Mouse (Mus musculus): Measurements from ENCODE around the gene Tmem120b.

Tmem120b gene

DNA sequence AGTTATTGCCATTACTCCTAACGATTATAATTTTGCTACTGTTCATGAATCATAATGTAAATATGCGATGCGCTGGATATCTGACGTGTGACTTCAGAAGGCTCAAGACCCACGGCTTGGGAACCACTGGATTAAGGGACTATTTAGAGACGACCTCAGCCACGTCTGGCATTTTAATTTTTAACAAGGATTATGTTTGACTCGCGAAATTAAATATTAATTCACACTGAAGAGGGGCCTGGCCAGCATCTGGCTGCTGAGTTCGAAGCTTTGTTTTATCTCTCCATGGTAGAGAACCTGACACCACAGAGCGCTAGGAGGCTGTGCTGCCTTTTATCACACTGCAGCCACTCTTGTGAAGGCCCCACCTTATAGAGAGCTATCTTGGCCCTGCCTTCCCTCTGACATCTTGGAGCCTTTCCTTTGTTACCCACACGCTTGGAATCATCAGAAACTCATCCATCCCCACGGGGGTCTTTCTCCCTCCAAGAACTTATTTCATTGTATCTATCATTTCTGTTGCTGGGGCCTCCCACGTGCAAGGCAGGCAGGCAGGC is 24.9 kb downstream of the Tmem120b start:
- no peak for DNase-seq

DNA sequence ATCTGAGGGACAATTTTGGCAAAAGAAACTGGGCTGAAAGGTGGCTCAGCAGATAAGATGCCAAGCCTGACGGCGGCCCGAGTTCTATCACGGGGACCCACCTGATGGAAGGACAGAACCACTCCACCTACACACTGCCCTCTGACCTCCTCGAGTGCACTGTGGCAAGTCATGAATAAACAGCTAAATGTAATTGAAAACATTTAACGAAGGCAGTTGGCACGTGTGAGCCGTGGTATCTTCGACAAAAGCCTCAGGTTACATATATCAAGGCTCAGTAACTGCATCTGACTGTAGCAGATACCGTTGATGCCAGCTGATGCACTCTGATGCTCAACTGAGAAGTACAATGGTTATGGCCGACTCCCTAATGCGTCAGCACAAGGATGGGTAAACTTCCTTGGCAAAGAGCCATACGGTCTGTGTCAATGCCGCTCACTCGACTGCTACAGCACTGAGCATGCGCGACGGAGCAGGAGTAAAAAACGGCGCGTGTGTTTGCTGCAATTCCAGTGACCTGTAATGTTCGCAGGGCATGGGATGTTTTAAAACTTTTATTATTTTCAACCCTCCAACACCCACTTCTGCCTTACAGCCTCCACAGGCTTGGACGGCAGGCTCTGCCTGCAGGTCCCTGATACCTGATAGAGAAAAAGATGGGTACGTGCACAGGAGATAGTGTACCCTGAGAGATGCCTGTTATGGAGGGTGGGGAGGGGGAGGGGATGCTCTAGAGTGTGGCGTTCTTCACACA is 26.2 kb downstream of the Tmem120b start:
- DNase-seq: no peak

DNA sequence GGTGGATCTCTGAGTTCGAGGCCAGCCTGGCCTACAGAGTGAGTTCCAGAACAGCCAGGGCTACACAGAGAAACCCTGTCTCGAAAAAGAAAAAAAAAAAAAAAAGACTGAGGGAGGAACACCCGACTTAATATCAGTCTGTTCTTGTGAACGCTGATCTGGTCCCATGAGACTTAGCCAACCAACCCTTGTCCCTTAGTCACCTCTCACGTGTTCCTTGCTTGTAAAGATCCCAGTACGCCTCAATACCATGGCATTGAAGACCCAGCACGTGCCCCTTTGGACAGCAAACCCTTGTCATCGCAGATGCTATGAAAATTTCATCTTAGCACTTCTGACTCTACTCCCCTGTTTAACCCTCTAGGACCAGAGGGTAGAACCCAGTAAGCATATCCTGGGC is 28.1 kb downstream of the Tmem120b start:
- DNase-seq: no peak

DNA sequence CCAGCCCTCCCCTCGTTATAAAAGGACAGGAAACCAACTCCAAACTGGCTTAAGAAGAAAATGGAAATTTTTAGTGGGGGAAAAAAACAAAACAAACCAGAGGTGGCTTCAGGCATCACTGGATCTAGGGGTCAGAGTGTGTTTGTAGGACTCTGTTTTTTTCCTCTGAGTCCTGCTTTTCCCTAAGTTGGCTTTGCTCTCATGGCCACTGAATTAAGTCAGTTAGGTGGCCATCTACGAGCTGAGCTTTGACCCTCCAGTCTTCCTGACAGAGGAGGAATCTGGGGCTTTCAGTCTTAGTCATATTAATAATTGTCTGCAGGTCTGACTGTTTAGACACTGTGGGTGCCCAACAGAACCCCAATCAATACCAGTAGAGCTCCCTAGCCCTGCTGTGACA is 30.3 kb downstream of the Tmem120b start:
- no peak for DNase-seq

DNA sequence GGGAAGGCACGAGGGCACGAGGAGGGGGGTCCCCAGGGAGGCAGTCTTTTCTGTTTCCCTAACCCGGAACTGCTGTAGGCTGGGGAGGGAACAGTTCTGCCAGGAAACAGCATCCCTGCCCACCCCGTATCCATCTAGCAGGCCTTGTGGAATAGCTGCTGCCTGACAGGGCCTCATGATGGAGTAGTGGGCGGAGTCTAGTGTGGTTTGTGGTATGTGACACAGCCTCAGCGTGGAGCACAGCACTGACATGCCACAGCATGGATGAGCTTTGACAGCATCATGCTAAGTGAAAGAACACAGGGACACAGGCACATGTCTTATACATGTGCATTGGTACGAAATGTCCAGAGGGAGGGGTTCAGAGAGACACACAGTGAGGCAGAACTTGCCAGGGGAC is 34.2 kb downstream of the Tmem120b start:
- no peak for DNase-seq

DNA sequence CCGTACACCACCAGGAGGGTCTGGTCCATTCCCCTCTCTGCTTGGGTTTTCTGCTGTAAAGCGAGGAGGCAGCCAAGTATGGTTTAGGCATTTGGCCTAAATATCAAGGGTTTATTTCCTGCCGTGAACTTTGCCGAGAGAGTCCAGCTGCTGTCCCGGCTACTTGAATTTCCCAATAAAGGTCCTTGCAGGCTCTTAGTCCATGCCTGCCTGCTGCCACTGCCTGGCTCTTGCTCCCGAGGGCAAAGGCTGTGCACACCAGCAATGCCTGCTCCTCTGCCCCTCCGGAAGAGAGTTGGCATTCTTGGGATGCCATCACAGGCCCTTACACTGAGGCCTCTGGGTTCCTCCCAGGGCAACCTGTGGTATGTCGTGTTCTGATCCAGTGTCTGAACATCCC is 35.3 kb downstream of the Tmem120b start:
- no peak for DNase-seq

DNA sequence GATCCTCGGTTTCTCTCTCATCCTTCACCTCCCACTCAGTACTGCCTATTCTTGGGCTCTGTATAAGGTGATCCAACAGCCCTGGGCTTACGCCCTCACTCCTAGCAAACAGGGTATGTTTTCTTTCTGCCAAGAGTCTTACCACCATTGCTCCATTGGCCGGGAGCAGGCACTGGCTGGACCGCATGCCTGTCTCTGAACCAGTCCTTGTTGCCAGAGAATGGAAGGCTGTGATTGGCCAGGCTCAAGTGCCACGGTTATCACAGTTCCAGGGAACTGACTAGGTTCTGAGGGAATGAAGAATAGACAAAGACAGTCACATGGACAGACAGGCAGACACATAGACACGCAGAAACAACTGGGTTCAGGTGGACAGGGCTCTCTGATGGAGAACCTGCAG is 36.6 kb downstream of the Tmem120b start:
- no peak for DNase-seq

DNA sequence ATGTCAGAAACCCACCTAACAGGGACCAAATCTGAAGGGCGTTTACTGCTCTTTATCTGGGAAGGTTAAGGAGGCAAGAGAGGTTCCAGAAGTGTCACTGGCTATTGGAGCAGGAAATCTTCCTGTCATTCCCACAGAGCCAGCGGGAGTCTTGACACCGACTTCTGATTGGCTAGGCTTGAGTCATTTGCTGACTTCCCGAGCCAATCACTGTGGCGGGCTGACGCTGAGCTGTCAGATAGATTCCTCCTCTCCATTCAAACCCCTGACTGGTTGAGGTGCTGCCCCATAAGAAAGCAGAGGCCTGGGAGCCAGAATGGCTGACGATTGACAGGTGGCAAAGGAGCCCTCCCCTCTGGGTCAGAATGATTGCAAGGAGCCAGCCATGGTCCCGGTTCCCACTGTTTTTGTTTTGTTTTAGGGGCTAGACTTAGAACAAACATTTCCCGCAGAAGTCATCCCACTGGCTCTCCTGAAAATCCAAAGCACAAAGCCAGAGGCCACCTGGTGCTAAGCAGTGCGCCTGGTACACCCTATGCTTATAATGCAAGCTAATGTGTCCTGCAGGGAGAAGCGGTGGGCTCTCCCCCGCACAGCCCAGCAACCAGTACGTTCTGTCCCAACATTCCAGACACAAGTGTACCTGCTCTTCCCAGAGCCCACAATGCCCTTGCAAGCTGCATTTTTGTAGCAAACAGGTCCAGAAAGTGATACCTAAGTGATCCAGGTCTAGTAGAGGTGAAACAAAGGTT is 41.4 kb downstream of the Tmem120b start:
- no peak for DNase-seq

DNA sequence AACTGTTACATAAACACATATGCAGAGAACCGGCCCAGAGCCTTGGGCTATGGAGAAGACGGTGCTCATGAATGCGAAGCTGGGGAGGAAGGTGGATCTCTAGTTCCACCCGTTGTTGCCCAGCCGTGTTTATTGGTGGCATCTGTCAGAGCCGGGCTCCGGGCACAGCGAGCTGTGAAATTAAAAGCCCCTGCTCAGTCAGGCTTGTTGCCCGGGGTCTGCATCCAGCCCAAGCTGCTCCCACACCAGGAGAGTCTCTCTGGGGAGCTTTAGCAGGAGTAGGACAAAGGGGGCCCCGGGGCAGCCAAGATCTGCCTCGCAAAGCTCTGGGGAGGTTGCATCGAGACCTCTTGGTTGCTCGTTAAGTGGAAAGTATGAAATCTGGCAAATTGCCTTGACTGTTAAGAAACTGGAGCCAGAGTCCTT is 42.1 kb downstream of the Tmem120b start:
- no peak for DNase-seq

DNA sequence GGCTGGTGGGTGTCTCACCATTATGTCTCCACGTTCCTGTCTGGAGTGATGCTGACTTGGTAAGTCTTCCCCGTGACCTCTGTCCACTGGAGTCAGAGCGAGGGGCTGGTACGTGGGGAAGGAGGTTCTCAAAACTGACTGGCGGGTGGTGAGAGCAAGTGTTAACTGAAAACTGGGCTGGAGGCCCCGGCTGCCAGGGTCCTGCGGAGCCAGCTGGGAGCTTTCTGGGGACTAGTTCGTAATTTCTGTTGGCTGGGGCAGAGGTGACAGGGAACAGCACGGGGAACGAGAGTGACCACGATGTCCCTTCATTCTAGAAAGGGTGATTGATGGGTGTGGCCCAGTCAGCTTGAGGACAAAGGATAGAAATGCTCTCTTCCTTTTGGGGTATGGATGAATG is 45.9 kb downstream of the Tmem120b start:
- no peak for DNase-seq

DNA sequence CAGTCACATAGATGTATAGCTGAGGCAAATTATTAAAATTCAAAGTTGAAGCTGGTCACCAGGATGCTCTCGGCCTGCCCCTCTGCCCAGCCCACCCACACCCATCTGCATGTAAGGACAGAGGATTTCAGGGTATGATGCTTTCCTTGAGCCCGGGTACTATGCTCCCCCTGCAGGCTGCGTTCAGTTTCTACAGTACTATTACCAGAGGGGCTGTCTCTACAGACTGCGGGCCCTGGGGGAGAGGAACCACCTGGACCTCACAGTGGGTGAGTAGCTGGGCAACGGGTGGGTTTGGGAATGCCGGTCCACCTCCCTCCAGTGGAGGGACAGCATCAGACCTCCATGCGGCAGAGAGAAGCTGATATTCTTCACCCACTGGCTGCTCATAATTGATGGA is 46.7 kb downstream of the Tmem120b start:
- DNase-seq: no peak

DNA sequence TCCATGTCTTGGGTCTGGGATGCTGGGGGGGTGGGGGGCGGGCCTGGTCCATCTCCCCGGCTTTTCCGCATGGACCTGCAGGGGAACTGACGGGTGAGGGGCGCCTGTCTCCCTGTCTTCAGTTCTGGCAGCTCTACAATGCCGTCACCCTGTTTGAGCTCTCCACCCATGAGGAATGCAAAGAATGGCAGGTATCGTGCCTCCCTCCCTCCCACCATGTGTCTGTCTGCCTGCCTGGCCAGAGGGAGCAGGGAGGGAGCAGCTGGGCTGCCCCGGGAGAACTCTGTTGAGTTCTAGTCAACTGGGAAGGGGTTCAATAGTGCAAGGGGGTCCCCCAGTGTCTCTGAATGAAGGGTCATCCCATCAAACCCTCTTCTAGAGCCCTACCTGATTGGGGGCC is 47.9 kb downstream of the Tmem120b start:
- DNase-seq: no peak

DNA sequence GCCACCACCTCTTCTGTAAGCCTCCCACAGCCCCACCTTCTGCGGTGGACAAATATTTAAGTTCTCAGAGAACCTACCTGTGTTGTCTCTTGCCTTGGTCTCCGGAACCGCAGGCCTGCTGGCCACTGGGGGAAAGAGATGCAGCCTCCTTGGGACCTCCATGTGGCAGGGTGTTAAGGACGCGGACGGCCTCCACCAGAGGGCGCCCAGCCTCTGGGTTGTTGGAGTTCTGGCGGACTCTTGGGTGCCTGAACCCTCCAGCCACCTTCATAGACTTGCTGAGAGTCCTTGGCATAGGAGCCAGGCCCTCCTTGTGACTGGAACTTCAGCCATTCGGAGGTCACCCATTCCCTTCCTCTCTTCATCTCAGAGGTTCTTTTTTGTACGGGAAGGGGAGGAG is 49.0 kb downstream of the Tmem120b start:
- DNase-seq: peak; percentile 75

DNA sequence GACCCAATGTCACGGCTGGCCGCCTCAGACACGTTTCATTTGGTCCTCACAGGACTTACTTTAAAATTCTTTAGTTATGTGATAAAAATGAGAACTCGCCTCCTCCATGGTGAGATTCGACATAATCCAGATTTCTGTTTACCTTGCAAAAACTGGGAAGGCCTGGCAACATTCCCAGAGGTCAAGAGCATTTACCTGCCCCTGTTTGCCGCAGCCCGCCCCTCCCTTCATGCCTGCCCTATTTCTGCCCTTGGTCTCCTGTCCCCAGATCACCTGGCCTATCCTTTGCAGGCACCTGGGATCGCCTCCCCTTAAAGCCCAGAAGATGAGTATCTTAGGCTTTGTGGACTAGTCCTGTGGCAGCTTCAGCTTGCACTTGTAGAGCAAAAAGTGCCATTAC is 49.6 kb downstream of the Tmem120b start:
- no peak for DNase-seq

DNA sequence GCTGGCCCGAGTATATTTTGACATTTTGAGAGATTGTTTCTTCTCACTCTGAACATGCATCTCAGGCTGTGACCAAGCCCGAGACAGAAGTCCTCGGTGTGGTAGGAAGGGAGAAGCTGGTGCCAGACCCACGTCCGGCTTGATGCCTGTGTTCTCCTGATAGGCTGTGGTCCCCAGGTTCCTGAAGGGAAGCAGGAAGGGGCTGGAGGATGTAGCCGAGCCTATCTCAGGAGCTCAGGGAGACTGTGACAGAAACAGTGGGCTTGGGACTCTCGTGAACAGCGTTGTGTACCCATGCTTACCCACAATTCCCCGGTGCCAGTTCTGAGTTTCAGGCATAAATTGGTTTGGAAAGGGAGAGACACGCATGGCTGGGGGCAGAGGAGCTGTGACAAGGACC is 50.6 kb downstream of the Tmem120b start:
- no peak for DNase-seq

DNA sequence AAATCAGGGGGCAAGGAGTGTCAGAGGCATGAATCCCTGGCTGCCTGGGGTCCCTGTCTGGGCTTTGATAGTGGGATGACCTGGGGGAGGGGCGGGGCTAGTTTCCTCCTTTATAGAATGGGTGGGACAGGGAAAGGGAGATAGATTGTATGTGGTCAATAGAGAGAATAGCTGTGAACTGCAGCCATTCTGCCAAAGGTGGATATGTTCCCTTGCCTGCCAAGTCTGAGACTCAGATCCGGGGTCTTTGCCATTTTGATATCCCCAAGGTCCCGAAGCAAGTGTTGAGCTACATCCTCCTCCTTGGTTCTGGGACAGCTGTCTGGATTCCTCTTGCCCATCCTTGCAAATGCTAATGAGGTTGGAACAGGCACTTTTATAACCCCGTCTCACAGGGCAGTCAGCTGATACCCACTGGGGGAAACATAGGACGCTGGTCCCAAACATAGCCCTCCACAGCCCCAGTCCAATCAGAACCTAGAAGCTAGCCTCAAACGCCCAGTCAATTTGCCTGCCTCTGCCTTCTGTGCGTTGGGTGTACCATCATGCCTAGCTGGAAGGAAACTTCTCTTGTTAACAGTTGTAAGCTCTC is 52.5 kb downstream of the Tmem120b start:
- DNase-seq: no peak

DNA sequence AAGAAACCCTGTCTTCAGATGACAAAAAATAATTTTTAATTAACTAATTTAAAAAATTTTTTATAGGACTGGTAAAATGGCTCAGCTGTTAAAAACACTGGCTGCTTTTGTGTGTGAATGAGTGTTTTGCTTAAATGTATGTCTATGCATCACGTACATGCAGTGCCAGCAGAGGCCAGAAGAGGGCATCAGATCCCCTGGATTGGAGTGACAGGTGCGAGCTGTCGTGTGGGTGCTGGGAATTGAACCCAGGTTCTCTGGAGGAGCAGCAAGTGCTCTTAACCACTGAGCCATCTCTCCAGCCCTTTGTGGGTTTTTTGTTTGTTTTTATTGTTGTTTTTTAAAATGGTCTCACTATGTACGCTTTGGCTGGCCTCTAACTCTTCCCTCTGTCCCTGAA is 54.0 kb downstream of the Tmem120b start:
- DNase-seq: no peak

DNA sequence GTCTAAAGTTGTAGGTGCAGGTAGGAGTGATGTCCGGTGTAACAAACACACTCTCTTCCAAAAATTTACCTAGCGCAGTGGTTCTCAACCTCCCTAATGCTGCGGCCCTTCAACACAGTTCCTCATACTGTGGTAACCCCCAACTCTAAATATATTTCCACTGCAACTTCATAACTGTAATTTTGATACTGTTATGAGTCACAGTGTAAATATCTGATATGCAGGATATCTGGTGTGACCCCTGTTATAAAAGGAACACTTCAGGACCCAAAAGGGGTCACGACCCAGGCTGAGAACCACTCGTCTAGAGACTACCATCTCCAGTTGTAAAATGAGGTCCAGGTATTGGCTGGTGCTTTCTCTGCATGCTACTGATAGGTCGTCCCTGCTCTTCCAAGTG is 56.9 kb downstream of the Tmem120b start:
- no peak for DNase-seq

DNA sequence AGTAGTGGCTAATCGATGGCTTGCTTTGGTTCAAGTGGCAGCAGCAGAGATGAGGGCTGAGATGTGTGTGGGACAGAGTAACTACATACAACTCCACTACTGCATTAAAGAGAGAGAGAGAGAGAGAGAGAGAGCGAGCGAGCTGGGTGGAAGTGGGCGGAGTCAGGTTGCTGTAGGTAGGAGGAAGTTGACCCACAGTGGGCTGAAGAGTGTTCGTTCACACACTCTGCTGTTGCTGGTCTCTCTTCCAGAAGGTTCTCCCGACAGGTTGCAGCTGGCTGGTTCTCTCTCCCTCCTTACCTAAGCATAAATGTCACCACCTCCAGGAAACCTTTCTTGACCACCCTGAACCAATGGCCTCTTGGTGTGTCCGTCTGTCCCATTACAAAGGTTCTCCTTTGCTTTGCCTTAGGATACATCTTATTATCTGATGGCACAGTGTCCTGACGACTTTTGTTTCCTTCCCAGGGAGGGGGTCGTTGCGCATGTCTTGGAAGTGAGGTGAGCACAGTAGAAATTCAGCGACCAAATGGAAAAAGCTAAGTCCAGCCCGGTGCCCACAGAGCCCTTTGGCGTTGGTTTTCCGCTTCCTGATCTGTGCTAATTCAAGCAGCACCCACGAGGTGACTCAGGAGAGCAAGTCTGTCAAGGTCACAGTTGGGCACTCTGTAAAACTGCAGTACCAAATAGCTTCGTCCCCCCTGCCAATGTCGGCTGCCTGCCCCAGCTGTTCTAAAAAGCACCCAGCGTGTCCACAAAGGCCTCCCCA is 57.6 kb downstream of the Tmem120b start:
- no peak for DNase-seq

DNA sequence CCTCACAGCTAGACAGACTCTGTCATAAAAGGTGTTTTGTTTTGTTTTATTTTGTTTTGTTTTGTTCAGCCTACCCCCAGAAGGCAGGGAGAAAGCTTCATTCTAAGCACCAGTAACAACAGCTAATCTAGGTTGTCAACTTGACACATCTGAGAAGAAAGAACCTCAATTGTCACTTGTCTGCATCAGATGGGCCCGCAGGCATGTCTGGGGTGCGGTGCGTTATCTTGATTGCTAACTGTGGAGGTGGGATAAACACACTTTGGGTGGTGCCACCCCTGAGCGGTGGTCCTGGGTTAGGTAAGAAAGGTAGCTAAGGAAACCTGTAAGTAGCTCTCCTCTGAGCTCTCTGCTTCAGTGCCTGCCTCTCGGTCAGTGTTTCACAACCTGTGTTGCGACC is 58.8 kb downstream of the Tmem120b start:
- no peak for DNase-seq

DNA sequence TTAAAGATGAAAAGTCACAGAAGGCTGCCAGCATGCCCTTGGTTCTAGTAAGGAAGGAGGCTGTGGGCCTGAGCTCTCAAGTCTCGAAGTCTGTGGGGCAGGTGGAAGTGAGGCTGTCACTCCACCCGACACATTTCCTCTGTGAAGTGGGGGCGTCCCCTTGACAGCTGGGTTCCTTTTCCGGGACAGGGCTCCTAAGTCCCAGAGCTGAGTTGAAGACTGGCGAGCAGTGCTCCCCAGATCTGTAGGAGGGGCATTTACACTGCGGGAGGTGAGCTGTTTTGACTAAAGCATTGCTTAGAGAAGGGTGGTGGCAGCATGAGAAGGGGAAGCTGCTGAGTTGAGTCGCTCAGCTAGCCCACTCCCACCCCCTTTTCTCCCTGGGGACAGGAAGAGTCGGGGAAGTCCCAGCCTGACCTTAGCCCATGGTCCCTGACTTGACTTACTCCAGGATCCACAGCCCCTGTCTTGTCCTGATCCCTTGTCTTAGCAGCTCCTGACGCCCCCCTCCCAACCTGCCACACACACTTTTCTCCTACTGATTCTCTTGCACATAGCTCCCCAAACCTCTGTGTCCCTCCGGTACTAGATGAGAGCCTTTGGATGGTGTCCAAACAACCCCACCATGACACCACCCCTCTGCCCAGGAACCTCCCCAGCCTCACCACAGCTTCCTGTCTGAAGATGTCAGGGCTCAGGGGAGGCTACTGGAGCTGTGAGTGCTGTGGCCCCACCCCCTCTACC is 60.4 kb downstream of the Tmem120b start:
- DNase-seq: peak; percentile 16

DNA sequence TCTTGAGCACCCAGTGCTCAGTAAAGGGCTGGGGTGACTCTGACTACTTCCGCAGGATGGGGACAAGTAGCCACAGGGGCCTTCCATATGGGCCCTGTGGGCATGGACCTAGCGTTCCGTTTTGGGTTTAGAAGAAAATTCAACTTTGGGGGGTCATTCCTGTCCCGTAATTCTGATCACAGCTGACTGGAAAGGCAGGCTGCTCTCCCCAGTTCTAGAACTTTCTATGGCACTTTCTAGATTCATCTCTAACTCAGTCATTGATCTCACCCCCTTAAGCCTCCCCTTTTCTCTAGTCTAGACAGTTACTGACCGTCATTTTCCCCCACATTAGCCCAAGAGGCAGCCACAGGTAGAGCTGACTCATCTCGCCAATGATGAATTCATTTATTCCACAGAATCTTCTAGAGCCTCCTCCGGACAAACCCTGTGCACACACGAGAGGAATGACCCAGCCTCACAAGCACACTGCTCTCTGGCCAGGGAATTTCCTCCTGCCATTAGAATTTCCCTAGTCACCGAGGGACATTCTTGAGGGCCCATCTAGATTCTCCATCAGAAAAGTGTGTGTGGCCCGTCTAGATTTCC is 61.0 kb downstream of the Tmem120b start:
- DNase-seq: peak; percentile 7

Measured in cerebellum, adult 8-10 months (tissue).